Comparison of ENCODE assay signal across 24 mouse cellular contexts in the genomic region with DNA sequence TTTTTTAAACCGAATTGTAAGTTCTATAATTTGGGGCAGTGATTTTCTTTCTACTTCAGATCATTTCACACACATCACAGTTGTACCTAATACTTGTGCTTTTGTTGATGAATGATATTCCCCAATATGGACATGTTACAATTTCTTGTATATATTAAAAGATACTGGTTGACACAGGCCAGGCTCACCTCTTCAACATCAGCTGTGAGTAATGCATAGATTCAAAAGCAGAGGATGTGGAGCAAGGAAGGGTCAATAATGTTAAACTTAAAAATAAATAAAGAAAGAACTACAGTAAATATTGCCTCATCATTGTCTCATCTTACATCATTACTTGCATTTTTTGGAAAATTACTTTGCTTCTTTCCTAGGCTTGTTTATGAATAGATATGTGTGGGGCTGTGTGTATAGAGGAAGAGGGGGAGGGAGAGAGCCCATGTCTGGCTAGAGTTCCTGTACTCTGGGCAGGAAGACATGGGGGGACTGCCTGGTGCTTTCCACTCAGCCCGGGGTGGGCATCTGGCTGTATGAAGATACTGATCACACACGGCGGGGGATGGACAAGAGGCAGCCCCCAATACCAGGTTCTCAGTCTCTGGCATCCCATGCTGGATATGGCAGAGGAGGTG.
"Had no signal": no experiment of that assay in that cellular context is flagged by ENCODE, and none has a peak within 500 bp of the region (broad histone marks: within the 10 kb centered on the region; RNA-seq: fewer than 3 reads in every experiment).

No protein-coding gene starts in this region.

- H3K4me1 ChIP-seq: heart, embryonic 10.5 days; heart, embryonic 12.5 days; hindbrain, embryonic 10.5 days; hindbrain, embryonic 12.5 days; intestine, embryonic 15.5 days; limb, embryonic 10.5 days; limb, embryonic 12.5 days had no signal

- ATAC-seq: hindbrain, embryonic 16.5 days; inflammation-experienced regulatory T-cells, adult 6 months; intestine, embryonic 15.5 days; intestine, postnatal 0 days had no signal

- H3K4me3 ChIP-seq: gastrocnemius, adult 2 months; heart, embryonic 10.5 days; heart, embryonic 12.5 days; hindbrain, embryonic 10.5 days; hindbrain, embryonic 12.5 days; intestine, embryonic 15.5 days; layer of hippocampus, adult 2 months; left cerebral cortex, adult 2 months; limb, embryonic 10.5 days; limb, embryonic 12.5 days had no signal

- H3K9me3 ChIP-seq: heart, embryonic 10.5 days; heart, embryonic 12.5 days; hindbrain, embryonic 10.5 days; intestine, embryonic 15.5 days; limb, embryonic 10.5 days; limb, embryonic 12.5 days had no signal

- H3K27ac ChIP-seq: gastrocnemius, adult 2 months; heart, embryonic 10.5 days; hindbrain, embryonic 10.5 days; hindbrain, embryonic 12.5 days; hindbrain, embryonic 14.5 days; intestine, embryonic 15.5 days; layer of hippocampus, adult 2 months; left cerebral cortex, adult 2 months; limb, embryonic 10.5 days; limb, embryonic 12.5 days had no signal

- H3K4me2 ChIP-seq: heart, embryonic 12.5 days; hindbrain, embryonic 12.5 days; hindbrain, embryonic 14.5 days; intestine, embryonic 15.5 days; limb, embryonic 12.5 days had no signal

- H3K9ac ChIP-seq: heart, embryonic 12.5 days; hindbrain, embryonic 12.5 days; hindbrain, embryonic 14.5 days; intestine, embryonic 15.5 days; limb, embryonic 12.5 days had no signal

- DNase-seq: gastrocnemius, adult 2 months; gastrocnemius, postnatal 10 days; gastrocnemius, postnatal 25 days; heart, adult 18-20 months; heart, postnatal 10 days; heart, postnatal 4 days; kidney, adult 18-20 months; kidney, adult 8-10 months; kidney, postnatal 10 days; kidney, postnatal 25 days; kidney, postnatal 4 days had no signal

- H3K27me3 ChIP-seq: heart, embryonic 12.5 days; hindbrain, embryonic 12.5 days; intestine, embryonic 15.5 days; limb, embryonic 12.5 days had no signal

- H3K36me3 ChIP-seq: heart, embryonic 10.5 days; heart, embryonic 12.5 days; hindbrain, embryonic 10.5 days; hindbrain, embryonic 12.5 days; intestine, embryonic 15.5 days; limb, embryonic 10.5 days; limb, embryonic 12.5 days had no signal
